Mouse (Mus musculus) frontal cortex, adult 2 months (tissue): ENCODE results near the gene Myzap. TPM values are rescaled to one million over a fixed set of nuclear protein-coding genes. Genes with fewer than 3 reads are reported as not detected.

Experiments
- DNase-seq, 2 experiments: peaks; one replicate each; pipeline ENCODE4 v3.0.0; 2022; ENCODE audit warnings: low spot score in 1 of 2; ENCODE audit errors: extremely low spot score in 1 of 2
- polyA plus RNA-seq: library from polyadenylated mRNA; depleted of rRNA; stranded (reverse); fragments of >200 nt; gene quantifications from 2 replicates; pipeline ENCODE4 v1.2.3, GENCODE M21; 2012

The Myzap gene
- polyA plus RNA-seq, 1 experiment, result 0.74 TPM

DNA sequence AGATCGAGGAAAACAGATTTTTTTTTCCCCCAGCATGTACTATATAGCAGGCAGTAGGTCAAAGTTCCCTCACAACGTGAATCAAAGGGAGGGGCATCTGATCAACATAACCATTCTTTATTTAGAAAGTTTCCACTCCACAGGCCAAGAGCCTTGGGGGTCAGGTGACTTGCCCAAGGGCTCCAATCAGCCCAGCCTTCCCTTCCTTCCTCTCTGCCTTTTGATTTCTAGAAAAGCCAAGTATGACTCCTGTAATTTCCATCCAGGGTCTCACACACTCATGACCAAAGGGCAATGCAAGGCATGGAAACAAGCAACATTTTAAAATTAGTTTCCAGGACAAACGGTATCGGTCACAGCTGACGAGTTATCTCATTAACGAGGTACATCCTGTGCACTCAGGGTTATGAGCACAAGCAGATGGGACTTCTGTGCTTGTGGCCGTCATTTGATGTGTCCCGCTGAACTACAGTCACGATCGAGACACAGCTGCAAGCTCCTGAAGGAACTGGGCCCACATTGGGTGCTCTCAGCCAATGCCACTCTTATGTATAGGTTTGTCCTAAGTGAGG lies 44.4 kb downstream of the Myzap start:
- no peak for DNase-seq

DNA sequence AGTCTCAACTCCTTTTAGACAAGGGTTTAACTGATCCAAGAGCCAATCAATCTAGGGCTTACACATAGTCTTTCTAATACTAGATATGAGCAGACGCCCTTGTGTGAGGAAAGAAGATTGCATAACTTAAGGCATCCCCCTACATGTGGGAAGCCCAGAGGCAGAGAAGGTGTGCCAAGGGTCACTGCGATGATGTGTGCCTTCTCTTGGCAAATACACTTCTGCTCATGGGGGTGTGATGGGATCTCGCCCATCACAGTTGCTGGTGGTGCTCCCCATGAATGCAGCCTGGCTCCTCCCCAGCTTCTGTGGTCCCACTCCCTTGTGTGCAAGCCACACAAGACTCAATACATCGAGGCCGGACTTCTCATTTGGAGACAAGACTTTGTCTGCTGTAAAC lies 47.3 kb downstream of the Myzap start:
- DNase-seq, result no peak

DNA sequence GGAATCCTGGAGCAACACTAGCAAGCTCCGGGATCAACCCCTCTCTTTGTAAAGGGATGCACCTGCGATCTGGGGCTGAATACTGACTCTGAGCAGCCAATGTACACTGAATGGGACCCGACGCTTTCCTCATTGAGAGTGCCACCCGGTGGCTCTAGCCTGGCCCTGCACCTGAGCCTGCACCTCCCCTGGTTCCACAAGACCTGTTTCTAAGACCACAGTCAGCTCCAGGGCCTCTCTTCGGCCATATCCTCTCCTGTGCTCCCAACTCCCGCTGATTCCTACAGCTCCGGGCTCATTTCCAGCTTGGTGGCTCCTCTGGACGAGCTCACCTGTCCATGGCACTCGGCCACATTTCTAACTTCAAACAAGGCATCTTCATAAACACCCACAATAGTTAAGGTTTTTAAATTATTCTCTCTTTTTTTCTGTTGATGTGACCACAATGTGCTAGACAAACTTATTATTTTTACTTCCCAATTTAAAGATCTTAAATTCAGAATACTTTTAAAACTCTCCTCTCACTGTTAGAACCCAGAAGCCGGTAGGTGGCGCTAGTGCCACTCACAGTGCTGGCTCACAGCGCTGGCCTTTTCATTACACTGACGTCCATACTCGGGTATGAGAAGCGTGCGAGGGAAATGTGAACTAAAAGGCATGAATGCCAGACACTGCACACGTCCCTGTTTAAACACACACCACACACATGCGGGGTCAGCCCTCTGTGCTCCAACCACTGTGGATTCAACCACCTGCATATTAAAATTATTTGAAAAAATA lies 48.5 kb downstream of the Myzap start:
- DNase-seq, result peak; percentile 11 to 88

DNA sequence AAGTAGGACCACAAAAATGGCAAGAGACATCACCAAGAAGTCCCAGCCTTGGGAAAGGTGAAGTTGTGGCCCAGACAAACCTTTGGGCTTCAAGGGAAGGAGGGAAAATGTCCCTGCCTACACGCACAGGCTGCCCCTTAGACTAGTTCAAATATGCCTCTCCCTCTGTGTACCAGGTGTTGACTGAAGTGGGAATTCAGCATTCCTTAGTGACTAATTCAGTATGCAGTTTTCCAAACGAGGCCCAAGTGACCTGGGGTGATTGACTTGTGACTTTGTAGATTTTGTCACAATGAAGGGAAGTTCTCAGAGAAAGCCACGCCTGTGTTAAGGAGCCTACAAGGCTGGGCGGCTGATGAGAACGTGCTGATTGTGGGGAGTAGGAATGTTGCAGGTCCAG lies 49.9 kb downstream of the Myzap start:
- DNase-seq, result no peak

DNA sequence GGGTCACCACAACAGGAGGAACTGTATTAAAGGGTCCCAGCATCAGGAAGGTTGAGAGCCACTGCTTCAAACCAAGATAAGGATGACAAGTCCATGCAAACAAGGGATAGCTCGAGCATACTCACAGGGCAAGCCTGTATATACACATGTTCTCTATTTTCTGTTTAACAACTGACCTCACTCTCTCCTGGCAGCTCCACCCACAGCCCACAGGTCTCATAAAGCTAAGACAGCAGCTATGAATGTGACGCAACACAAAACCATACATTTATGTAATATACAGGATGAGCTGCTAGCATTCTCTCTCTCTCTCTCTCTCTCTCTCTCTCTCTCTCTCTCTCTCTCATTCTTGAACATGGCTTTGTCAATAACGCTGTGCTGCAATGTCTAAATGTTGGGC lies 51.4 kb downstream of the Myzap start:
- DNase-seq, result no peak

DNA sequence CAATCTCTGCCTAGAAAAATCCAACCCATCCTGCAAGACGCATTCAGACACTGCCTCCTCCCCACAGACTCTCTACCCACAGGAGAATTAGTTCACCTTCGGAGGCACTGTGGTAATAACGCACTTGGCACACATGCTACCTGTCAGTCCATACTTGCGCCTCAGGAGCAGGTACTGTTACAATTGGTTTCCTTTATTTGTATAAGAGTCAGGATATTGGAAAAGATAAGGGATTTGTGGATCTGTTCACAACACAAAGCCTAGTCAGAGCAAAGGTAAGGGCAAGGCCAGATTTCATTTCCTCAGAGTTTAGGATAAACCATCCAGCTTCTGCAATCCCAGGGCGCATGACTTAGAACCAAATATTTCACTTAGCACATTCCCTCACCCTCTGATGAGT lies 56.4 kb downstream of the Myzap start:
- DNase-seq, result no peak

DNA sequence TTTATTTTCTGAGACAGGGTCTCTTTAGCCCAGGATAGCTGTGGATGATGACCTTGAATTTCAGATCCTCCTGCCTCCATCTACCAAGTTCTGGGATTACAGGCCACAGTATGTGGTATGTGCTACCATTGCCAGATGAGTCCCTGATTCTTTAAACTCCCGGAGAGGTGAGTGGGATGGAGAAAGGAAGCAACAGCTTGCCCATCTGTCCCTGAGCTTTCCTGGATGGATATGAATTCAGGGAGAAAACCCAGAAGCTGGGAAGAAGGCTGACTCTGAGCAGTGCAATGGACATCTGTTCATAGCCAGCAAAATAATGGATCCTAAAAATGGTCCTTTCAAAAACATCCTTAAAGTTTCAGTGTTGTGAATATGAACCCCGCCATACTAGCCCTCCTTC lies 57.1 kb downstream of the Myzap start:
- peak; percentile 16 to 42 for DNase-seq

DNA sequence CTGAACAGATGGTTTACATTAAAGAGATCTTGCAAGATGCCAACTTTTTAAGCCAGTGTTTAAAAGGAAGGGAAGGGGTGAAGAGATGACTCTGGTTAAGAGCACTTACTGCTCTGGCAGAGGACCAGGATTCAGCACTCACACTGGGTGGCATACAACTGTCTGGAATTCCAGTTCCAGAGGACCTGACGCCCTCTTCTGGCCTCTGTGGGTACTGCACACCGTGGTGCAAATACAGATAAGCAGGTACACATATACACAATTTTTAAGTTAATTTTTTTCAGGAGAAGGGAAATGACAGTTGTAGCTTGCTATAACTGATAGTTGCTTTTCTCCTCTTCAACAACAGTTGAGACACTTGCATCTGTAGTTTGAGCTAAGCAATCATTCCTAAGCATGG lies 62.2 kb downstream of the Myzap start:
- no peak for DNase-seq

DNA sequence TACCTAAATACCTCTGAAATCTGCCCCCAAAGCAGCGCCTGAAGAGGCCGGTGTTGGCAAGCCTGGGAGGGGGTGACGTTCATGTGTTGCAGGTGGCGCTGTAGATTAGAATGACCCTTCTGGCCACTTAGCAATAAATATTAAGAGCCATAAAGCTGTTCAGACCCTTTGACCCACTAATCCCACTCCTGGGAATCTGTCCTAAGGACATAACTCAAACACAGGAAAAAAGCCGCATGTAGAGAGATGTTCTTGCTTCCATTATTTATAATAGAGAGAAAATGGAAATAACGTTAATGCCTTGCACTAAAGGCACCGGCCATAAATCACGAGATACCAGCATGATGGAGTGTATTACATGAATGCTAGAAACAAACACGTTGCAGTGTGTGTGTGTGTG lies 64.7 kb downstream of the Myzap start:
- DNase-seq, result no peak

DNA sequence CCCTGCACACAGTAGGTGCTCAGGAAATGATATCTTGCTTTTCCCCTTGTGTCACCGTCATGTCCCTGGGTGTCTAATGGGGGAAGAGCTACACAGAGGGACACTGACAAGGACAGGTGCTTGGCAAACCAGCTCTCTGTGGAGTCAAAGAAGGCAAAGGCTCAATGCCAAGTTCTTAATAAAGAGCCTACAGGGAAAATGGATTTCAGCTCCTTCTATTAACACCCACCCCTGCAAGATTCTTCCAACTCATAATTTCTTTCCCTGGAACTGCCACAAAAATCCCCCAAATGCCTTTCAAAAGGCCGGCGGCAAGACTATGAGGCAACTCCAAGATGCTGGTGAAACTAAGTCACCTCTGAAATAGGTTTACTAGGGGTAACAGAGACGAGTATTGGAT lies 68.3 kb downstream of the Myzap start:
- no peak for DNase-seq

DNA sequence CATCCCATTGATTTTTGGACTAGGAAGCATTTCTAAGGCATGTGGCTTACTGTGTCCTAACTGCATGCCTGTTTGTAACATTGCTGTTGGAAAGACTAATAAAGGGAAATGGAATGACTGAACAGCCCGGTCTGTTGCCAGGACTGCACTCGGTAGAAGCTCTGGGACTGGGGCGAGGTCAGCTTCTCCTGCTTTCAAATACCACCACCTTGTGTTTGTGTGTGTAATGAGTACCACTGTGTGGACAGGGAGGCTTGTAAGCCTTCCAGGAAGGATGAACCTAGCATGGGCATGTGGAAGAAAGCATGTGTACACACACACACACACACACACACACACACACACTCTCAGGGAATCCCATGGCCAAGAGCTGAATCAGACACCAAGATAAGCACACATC lies 72.3 kb downstream of the Myzap start:
- DNase-seq, result no peak

DNA sequence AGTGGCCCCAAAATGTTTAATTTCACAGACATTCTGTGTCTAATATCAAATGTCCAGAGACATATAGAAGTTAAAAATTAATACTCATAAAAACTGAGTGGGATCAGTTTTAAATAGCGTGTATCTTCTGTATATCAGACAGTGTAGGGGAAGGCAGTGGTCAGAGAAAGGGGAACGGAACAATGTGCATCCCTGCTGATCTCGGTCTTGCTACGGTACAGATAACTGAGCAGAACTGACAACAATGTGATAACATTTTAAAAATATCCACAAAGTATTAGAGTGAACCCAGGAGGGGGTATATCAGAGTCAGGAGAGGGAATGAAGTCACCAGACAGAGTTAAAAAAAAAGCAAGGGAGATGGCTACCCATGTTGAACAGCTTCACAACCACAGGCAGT lies 74.7 kb downstream of the Myzap start:
- DNase-seq, result no peak

DNA sequence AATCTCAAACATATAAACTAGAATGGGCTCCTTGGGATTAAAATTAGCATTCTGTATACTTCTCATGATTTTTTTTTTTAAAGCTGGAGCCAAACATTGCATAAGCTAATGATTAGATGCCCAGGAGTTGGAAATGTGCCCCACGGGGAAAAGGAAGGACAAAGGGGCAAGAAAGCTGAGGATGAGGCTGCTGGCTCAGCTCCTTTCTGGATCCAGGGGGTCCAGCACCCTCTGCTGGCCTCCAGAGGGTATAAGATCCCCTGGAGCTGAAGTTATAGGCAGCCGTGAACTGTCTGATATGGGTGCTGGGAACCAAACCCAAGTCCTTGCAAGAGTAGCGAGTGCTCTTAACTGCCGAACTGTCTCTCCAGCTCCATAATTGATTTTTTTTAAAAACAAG lies 76.3 kb downstream of the Myzap start:
- DNase-seq, result no peak

DNA sequence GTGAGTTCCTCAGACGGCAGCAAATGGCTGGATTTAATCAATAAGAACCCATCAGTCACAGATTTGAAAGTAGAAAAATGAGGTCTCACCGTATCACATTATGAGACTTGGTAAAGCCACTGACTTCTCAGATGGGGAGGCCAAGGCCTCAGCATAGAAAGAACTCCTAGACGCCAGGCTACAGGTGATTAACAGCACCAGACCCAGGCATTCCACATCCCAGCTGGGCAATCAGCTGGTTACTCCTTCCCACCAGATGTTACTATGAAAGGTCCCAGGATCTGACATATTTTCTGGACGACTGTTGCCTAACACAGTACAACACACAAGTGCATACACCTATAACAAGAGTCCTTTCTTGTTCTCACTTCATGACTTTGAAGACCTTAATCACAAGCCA lies 78.6 kb downstream of the Myzap start:
- DNase-seq, result no peak

DNA sequence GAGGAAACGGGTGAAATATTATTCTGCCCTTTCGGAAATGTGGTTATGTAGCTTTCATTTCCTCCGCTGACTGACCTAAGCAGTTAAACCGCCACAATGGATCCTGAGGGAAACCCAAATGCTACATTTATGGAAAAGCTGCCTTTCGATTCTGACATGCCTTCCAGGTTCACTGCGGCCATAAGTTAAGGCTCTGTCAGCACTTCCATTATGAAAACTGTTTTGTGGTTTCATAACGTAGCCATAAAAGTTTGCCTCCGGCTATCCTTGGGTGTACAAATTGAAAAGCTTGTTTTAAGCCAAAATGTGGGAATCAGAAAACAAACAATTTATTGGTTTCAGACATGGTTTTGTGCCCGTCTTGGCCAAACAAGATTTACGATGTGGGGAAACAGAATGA lies 79.3 kb downstream of the Myzap start:
- no peak for DNase-seq

DNA sequence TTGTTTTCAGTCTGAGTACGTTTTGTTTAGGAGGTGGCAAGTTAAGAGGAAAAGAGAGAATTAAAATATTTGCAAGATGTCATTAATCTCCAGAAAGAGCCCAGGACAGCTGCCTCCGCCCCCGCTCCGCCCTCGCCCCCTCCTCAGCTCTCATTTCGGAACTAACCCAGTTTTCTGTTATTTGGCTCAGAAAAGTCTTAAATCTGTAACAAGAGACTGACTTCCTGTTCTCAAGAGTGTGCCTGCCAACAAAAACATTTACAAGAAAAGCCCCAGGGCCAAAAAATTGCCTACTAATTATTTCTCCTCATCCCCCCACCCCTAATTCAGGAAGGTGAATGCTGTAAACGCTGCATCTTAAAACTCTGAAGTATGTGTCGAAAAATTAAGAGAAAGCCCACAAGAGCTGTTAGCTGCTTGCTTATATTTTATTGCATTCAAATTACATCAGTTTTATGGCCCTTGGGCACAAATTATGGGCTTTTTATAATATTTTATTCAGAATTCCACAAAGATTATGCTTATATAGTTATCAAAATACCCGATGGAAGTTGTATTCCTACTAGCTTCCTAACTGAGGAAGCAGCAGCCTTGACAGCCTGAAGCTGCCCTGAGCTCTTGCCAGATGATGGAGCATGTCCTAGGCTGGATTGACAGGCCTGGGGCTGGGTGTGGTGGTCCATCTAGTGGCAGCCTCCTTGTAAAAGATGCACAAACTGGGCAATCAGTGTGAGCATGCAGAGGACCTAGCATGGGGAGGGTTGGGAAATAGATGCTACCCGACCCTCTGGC lies 93.6 kb downstream of the Myzap start:
- peak in 1 of 2 experiments; percentile 20 for DNase-seq

DNA sequence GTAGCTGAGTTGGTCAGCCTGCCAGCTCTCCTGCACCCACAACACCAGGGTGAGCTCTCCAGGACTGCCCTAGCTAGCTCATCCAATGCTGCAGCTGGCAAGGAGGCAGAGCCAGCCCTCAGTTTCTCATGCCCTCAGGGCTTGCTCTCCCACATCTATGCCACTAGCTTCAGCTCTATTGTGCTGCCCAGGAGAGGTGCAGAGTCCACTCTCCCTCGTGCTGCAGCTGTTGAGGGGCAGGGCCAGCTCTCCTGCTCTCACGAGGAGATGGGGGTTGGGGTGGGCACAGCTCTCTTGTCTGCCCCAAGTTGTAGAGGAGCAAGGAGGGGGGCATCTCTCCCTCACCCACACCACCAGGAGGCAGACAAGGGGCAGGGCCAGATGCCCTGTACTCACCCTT lies 95.5 kb downstream of the Myzap start:
- DNase-seq, result no peak

DNA sequence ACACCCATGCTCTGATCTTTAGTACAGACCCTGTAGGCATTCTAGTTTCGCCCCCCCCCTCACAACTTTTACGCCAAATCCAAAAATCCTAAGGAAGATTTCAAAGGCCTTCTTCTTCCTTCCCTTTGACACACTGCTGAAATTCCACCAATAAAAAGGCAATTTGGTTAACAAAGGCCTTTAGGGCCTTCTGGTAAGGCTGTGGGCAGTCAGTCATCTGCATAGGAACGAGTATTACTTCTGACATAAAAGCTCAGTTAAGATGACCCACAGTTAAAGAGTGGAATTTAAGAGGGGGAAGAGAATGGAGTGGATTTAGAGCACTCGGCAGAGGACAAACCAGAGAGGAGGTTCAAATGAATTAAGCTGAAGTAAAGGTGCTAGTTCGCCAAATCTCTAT lies 98.4 kb downstream of the Myzap start:
- DNase-seq, result no peak

DNA sequence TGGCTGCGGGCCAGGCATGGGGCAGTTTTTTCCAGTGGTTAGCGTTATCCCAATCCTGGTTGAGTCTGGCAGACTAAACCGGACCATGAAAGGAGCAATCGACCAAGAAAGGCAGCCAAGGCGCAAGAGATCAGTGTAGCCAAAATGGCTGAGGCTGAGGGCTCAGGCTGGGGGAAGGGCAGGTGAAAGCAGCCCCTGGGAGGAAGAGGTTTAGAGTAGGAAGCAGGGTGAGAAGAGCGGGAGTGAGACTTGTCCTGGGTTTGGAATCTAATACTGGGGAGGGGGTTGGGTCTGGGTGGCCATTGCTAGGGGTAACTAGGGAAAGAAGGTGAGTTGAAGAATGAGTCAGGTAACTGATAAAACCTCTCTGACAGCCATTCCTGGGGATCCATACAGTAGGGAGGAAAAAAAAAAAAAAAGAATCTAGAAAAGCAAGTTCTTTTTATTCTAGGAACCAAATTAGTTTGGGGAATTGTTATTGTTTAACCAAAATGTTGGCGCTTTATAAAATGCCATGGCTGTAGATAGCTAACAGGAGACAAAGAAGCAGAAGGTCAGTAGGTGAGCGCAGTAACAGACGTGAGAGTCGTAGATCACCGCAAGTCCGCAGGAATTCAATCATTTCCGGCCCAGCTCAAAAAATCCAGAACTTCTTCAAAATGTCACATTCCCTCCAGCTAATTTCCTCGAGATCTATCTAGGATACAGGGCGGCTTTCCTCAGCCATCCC lies 99.7 kb downstream of the Myzap start:
- DNase-seq, result no peak

DNA sequence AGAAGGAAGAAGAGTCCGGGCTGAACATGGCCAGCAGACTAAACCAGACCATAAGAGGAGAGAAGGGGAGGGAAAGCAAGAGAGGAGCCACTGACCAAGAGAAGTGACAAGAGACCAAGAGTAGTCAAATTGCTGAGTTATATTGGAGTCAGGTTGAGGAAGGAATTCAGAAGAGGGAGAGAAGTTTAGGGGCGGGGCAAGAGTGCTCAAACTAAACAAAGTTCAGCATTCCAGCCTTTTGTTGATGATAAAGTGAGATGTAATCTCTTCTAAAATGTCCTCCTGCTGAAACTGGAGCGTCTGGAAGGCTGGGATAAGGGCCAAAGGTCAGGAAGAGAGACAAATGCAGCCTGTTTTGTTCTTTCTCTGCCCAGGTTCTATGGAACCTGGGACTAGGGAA lies 102.1 kb downstream of the Myzap start:
- no peak for DNase-seq

DNA sequence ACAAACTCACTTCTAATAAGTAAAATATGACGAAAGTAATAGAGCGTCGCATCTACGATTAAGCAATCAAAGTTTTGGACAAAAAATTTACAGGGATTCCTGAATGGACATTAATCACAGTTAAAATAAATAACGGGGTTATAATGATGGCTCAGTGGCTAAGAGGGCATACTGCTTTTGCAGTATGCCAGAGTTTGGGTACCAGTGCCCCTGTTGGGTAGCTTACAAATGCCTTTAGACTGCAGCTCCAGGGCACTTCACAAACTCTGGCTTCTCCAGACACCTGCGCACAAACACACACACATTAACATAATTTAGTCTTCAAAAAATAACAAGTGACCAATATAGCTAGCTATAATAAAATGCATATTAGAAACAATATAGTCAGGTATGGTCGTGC lies 106.0 kb downstream of the Myzap start:
- DNase-seq, result no peak
